Mouse (Mus musculus): ENCODE measurements around the gene S100pbp.

S100pbp gene

DNA sequence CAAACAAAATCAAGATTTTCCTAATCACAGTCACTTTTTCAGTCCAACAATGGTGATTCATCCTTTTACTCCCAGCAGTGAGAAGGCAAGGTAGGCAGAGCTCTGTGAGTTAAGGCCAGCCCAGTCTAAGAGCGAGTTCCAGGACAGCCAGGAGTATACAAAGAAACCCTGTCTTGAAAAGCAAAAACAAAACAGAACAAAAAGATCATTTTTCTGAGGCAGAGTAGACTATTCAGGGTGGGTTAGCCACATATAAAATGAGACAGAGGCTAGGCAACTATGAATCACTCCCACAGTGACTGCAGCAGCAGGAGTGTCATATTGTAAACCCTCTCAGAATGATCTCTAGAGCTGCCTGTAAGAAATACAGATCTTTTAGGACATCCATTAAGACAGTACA lies 40.2 kb downstream of the S100pbp start:
- in situ Hi-C loops (cut with MboI, MseI), result no loop called here

- in situ Hi-C loops (cut with MboI, MseI), result no loop called here
Observed at GRCm38 (mm10) chr4:129147552-129148103, 41.9 kb downstream of the S100pbp start.

GRCm38 (mm10) chr4:129146392-129146791 lies 43.1 kb downstream of the S100pbp start:
- in situ Hi-C loops (cut with MboI, MseI), result no loop called here

- in situ Hi-C loops (cut with MboI, MseI), result no loop called here
Observed at GRCm38 (mm10) chr4:129145943-129146342, 43.6 kb downstream of the S100pbp start.

DNA sequence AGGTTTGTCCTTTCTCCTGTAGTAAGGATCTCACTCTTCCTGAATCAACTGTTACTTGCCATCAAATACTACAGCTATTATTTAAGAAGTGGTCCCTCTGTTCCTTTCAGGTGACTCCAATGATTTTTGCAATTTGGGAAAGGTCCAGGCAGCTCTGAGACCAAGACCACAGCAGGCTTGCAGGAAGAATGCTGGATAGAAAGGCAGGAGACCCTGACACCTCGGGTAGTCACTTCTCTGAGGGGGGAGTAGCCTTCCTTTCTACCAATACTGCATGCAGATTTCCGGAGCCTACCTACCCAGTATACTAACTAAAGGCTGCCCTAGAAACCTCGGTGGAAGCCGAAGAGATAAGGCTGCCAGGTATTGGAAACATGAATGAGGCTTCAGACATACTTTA lies 44.1 kb downstream of the S100pbp start:
- in situ Hi-C loops (cut with MboI, MseI), result no loop called here

DNA sequence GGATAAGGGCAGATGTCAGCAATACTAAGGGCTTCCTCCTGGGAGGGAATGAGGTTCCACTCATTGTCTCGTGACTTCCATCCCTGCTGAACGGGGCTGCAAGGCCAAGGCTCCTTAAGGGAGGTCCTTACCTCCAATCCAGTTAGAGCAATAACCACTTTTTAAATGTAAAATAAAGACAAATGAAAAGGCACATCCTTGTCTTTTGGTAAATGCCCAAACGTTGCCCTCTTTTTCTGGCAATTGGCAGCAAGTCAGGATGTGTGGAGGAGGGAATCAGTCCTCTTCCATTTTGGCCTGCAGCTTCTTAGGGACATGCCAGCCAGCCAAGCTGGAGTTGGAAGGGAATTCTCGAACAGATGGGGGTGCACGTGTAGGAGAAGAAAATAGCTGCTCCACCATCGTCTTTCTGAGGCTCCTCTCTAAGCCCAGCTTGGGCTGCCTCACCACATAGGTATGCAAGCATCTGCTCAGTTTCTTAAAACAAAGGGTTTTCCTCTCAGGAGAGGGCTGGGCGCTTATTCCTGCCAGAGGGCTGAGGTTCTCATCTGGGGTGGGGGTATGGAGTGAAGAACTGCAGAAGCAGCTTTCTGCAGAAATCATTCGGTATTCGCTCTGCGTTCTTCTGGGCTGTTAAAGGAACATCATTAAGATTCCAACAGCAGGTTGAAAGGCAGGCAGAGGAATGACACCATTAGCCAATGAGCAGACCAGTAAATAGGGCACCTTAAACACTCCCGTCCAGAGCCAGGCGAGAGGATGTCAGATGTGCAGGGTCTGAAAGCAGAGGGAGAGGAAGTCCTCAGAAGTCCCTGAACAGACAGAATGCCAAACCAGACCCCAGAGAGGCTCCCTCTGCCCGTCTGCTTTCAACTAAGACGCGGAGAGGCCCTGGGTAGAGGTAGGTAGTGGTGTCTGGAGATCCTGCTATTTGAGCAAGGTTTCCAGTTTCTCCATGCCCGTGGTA lies 44.8 kb downstream of the S100pbp start:
- in situ Hi-C loops (cut with MboI, MseI), result loop anchor here (5.0 kb wide), 1 partner anchor 278 kb away; no protein-coding TSS in a partner anchor

DNA sequence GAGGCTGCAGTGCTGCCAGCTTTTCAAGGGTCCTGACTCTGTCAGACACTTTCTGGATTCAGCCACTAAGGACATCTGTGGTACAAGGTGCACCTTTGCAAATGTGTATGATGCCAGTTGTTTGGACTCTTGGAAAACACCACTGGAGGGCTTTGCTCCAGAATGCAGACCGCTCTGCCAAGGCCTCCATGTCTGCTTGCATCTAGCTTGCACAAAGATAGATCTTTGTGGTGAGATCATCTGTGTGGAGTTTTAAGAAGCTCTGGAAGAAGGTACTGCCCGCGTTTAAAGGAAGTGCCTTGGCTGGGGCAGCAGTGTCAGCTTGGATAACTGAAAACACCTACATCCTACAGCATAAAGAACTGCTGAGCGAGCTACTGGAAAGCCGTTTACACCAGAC lies 46.0 kb downstream of the S100pbp start:
- in situ Hi-C loops (cut with MboI, MseI), result loop anchor here (5.0 kb wide), 1 partner anchor 279 kb away; no protein-coding TSS in a partner anchor

DNA sequence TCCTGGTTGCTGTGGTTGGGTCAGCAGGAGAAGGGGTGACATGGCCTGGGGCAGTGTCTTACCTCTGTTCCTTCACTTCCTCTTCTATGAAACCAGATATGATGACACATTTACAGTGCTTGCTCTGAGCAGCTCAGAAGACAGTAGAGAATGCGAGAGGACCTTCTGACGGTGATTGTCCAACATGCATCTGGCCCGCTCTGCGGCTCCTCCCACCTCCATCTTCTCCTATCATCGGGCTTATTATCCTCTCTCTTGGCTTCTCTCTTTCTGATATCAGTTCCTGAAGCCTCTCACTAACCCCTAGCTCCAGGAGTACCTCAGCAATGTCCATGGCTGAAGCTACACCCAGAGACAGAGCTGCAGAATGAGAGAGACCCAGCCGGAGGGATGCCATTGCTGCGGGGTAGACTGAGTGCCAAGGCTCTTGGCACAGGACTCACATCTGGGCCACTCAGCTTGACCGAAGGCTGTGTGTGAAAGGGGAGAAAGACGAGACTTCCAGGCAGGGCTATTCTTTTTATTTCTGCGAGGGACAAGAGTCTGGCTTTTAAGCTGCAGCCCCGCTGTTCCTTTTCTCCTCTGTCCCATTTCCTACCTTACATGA lies 47.0 kb downstream of the S100pbp start:
- in situ Hi-C loops (cut with MboI, MseI), result loop anchor here (5.0 kb wide), 1 partner anchor 280 kb away; no protein-coding TSS in a partner anchor

DNA sequence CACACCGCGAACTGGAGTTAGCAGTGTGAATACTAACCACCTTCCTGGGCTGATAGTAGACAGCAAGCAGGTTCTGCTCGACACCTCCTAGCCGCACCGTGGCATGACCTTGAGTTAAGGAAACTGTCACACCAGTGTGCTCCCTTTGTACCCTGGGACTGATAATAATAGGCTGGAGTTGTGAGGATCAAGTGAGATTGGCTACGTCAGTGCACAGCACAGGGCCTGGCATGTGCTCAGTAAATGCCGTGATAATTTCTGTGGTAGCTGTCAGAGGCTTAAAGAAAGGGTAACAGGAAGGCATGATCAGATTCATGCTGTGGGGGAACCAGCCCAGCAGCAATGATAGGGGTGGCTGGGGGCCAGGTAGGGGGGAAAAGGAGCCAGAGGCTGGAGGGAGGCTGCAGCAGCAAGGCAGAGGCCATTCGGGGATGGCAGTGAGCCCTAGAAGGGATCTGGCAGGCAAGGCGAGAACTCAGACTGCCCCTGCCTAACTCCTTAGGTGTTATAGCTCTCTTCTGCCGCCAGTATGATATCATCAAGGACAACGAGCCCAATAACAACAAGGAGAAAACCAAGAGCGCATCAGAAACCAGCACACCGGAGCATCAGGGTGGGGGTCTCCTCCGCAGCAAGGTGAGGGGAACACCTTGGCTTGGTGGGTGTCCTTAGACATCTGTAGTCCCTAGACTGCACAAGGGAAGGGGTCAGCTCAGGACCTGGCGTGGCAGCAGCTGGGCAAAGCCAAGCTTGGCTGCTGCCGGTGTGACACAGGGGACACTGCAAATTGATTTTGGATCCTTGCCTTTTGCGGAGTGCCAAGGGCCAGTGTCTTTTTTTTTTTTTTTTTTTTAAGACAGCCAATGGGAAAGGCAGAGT lies 47.7 kb downstream of the S100pbp start:
- in situ Hi-C loops (cut with MboI, MseI), result loop anchor here (5.0 kb wide), 1 partner anchor 281 kb away; no protein-coding TSS in a partner anchor

GRCm38 (mm10) chr4:129140808-129141207 lies 48.7 kb downstream of the S100pbp start:
- in situ Hi-C loops (cut with MboI, MseI), result loop anchor here (5.0 kb wide), 1 partner anchor 281 kb away; no protein-coding TSS in a partner anchor

DNA sequence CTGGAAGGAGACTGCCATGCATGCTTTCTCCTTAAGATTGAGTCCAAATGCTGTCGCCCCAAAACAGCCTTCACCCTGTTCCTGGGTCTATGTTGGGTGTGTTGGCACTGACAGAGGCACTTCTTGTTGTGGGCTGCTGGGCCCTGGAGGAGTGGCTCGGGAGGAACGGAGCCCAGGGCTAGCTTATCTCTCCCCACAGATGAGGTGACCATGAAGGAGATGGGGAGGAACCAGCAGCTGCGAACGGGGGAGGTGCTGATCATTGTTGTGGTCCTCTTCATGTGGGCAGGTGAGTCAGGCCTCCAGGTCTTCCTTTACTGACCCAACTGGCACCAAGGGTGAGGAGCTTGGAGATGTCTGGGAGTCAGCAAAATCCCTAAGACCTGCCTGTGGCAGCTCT lies 49.9 kb downstream of the S100pbp start:
- in situ Hi-C loops (cut with MboI, MseI), result loop anchor here (5.0 kb wide), 1 partner anchor 283 kb away; no protein-coding TSS in a partner anchor

GRCm38 (mm10) chr4:129137392-129138321 lies 51.9 kb downstream of the S100pbp start:
- in situ Hi-C loops (cut with MboI, MseI), result no loop called here

DNA sequence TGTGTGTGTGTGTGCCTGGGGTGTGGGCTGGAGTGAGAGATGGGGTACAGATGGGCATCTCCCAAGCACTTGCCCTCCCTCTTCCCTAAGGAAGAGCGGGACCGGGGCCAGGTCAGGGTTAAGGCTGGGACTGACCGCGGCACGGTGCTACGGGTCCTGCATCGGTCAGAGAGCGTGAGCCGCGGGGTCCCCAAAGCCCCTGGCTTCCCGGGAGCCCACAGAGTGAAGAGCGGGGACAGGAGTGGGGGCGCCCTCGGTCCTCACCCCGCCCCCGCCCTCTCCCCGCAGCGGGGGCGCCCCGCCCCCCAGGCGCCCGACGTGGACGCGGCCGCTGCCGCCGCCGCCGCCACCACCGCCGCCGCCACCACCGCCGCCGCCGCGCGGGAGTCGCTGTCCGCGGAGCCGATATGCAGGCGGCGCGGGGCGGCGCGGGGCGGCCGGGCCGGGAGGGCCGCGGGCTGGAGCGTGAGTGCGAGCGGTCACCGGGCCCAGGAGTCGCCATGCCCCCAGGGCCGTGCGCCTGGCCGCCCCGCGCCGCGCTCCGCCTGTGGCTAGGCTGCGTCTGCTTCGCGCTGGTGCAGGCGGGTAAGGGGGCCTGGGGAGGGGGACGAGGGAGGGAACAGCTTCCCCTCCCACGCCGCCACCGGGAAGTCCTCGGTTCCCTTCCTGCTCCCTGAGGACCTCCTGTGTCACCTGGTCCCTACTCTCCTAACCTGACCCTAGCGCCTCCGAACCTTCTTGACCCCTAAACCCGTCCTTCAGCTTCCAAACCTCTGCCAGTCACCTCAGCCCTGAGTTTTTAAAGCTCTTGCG lies 52.7 kb downstream of the S100pbp start, which contains the start of gene Fndc5:
Gene Fndc5, plus strand, starts transcription at position 421 of the 813 bp plus-strand sequence.
- in situ Hi-C loops (cut with MboI, MseI), result no loop called here

- in situ Hi-C loops (cut with MboI, MseI), result no loop called here
Observed at GRCm38 (mm10) chr4:129136189-129136578, 53.3 kb downstream of the S100pbp start.

- in situ Hi-C loops (cut with MboI, MseI), result no loop called here
Observed at GRCm38 (mm10) chr4:129135637-129136036, 53.9 kb downstream of the S100pbp start.

DNA sequence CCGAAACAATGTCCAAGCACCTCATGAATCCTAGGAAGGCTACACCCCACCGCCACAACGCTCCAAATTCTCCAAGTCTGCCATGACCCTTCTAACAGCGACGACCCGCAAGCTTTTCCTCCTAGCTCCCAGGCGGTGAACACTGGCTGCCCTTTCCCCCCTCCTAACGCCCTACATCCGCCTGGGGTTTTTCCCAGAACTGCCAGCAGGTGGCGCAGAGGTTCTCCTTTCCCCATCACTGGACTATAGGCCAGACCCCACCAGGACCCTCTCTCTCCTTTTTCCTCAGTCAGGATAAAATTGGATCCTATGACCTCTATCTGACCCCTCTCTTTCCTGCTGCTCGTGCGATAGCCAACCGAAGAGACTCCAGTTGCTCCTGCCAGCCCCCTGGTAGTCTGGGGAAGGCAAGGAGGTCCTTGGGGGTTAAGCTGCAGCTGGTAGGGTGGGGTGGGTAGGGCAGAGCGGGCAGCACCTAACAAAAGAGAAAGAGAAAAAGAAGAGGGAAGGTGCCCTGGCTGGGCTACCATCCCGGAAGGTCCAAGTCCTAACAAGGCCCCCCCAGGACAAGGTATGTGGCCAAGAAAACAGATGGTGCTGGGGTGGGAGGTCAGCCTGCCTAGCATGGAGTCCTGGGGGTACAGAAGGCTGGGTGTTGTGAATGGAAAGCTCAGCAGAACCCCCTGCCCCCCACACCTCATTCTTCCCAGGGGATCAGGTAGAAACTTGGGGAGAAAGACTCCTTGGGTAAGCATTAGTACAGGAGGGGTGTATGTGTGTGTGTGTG lies 54.5 kb downstream of the S100pbp start:
- in situ Hi-C loops (cut with MboI, MseI), result no loop called here

DNA sequence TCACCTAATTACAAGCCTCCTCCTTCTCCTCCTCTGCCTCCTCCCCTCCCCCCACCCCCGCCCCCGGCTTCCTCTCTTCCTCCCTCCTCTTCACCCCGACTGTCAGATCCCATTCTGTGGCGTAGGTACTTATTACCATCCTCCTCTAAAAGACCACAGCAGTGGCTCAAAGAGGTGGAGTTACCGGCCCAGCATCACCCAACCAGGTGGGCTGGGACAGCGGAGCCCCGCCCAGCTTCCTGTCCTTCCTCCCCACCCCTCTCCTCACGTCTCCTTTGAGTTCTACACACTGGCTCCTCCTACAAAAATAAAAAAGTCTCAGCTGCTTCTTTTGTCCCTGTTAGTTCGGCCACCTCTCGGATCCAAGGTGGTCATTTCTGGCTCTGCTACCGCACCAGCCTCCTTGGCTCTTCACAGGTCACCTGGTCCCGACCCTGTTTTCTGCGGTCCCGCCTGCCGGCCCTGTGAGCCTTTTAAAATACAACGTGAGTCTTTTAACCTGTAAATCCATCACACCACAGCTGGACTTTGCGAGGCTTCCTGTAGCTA lies 58.7 kb downstream of the S100pbp start:
- in situ Hi-C loops (cut with MboI, MseI), result no loop called here

- in situ Hi-C loops (cut with MboI, MseI), result no loop called here
Observed at GRCm38 (mm10) chr4:129130149-129130548, 59.4 kb downstream of the S100pbp start.
